Mouse (Mus musculus): ENCODE measurements around the gene Fthl17b.
"Not testable (repeated sequence)": the region's sequence is repeated elsewhere in the genome, so short reads cannot be mapped to it uniquely, and the experiment has no call there.

Fthl17b gene

DNA sequence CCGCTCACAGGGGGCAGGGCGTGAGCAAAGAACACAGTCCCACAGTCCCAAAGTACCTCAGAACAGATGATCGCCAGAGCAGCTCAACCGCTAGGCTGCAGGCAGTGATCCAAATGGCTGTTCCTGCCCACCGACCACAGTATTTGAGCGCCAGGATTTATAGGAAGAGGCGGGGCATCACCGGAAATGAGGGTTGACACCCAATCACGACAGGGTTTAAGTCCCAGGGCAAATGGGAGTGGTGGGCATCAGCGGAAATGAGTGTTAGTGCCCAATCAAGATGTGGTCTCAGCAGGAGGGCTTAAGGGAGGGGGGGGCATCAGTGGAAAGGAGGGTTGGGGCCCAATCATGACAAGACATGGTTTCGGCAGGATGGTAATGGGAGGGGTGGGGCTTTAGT lies at the start of gene Fthl17b:
Gene Fthl17b, minus strand, starts transcription at position 101 of the 400 bp plus-strand sequence.
- not testable (repeated sequence) for DNase-seq (ENCODE audit: low spot score in 2 of 2)

DNA sequence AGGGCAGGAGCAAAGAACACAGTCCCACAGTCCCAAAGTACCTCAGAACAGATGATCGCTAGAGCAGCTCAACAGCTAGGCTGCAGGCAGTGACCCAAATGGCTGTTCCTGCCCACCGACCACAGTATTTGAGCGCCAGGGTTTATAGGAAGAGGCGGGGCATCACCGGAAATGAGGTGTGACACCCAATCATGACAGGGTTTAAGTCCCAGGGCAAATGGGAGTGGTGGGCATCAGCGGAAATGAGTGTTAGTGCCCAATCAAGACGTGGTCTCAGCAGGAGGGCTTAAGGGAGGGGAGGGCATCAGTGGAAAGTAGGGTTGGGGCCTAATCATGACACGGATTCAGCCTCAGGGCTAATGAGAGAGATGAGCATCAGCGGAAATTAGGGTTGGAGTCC lies 23.9 kb upstream of the Fthl17b start, which contains the start of gene Fthl17d:
Gene Fthl17d, minus strand, starts transcription at position 101 of the 400 bp plus-strand sequence.
- not testable (repeated sequence) for DNase-seq (ENCODE audit: low spot score in 2 of 2)

DNA sequence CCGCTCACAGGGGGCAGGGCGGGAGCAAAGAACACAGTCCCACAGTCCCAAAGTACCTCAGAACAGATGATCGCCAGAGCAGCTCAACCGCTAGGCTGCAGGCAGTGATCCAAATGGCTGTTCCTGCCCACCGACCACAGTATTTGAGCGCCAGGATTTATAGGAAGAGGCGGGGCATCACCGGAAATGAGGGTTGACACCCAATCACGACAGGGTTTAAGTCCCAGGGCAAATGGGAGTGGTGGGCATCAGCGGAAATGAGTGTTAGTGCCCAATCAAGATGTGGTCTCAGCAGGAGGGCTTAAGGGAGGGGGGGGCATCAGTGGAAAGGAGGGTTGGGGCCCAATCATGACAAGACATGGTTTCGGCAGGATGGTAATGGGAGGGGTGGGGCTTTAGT lies 13.7 kb upstream of the Fthl17b start, which contains the start of gene Fthl17c:
Gene Fthl17c, minus strand, starts transcription at position 101 of the 400 bp plus-strand sequence.
- not testable (repeated sequence) for DNase-seq (ENCODE audit: low spot score in 2 of 2)

DNA sequence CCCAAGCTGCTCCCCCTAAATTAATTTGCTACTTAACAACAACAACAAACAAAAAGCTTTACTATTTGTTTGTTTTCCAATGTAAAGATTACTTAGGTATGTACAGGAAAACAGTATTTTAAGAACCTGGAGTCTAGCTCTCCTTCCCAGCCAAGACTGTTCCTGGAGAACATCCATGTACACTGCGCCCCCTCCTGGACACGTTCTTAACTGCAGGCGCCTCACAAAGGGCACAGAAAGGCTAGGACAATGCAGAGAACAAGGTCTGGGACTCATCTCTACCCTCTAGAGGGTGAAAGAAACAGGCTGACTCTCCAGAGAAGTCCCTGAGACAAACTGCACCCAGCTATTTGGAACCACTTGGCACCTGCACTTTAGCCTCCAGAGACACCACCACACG lies 1.8 kb upstream of the Fthl17b start:
- not testable (repeated sequence) for DNase-seq (ENCODE audit: low spot score in 2 of 2)

DNA sequence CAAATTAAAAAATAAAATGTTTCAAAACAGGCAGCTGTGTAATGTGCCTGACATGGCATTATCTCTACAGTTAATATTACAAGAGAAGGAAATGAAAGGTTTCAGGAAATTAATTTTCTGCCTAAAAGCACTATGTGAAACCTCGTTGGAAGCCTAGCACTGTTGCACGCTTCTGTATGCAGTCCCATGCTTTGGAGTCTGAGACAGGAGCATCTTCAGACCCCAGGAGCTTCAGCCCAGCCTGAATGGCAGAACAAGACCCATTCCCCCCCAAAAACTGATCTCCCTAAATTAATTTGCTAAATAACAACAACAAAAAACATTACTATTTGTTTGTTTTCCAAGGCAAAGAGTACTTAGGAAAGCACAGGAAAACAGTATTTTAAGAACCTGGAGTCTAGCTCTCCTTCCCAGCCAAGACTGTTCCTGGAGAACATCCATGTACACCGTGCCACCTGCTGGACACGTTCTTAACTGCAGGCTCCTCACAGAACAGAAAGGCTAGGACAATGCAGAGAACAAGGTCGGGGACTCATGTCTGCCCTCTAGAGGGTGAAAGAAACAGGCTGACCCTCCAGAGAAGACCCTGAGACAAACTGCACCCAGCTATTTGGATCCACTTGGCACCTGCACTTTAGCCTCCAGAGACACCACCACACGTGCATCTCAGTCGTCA lies 14.5 kb downstream of the Fthl17b start:
- DNase-seq (ENCODE audit: low spot score in 2 of 2), result peak; percentile 54 to 80

DNA sequence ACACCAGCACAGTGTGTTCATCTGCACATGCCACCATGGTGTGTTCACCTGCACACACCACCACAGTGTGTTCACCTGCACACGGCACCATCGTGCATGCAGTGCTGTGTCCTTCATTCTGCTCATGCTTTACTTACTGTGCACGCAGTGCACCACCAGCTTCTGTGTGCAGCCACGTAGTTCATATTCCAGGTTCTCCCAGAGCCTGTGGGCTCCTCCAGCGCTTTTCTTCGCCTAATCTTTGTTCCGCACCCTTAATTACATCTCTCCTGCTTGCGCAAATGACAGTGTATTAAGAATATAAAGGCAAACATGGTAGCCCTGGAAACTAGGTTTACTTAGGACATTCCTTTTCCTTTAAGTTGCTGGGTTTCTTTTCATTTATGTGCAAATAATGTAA lies 18.7 kb downstream of the Fthl17b start:
- DNase-seq (ENCODE audit: low spot score in 2 of 2), result no peak

DNA sequence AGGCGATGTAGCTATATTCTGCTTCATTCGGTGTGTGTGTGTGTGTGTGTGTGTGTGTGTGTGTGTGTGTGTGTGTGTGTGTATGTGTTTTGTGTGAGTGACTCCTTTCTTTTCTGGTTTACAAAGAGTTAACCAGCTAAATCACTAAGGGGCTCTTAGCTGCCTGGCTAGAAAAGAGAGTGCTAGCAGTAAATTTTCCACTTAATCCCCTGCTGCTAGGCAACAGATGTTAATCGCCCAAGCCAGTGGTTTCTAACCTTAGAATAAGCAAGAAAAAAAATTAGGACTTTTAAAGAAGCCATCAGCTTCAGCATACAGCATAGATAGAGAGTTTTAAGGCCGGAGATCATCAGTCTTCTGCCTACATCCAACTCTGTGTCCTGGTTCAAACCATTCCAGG lies 35.5 kb downstream of the Fthl17b start:
- no peak for DNase-seq (ENCODE audit: low spot score in 2 of 2)

DNA sequence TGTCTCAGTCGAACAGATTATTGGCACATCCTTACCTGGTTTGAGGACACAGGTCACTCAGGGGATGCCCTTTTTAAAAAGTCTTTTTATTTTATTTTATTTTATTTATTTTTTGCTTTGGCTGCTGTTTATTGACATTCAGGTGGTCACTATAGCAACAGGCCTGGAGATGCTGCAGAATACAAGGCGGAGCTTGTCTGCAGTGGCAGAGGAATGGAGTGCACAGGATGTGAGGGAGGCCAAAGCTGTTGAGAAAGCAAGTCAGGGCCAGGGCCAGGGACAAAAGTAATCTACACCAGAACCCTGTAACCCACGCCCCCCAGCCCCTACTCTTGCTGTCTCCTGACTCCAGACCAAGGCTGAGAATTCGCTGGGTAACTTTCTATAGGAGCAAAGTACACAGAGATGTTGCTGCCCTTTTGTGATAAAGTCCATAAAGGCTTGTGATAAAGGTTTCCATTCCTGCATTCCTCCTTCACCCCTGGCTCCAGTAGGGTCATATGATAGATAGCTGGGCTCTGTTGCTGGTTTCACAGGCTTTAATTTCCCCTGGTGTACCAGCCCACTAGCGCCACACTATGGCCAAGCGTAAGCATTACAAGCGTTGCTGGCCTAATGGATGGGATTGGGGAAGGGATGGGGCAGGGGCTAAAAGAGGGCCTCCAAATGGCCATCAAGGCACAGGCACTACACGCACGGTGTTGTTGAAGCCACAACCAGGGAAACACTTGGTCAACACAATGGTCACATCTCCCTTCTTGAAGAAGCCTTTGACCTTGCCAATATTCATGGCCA lies 40.8 kb downstream of the Fthl17b start:
- DNase-seq (ENCODE audit: low spot score in 2 of 2), result no peak

DNA sequence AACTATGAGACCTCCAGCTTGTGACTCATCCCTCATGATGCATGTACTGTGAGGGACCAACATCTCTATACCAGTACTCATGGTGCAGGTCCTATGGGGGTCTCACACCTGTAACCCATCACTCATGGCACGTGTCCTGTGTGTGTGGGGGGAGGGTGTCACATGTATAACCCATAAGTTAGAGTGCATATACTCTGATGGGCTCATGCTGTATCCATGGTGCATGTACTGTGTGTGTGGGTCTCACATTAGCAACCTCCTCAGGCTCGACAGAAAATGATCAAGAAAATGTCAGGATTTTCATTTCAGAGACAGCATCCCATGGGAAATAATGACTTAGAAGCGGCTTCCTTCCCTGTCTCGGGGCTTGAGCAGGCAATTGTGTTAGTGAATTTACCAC lies 41.7 kb downstream of the Fthl17b start:
- no peak for DNase-seq (ENCODE audit: low spot score in 2 of 2)
